Mouse (Mus musculus) left cerebral cortex, adult 9 months (tissue): ENCODE measurements at regions not wholly inside any gene's neighbourhood (a gene's known extent, or its start where the extent isn't known, plus 50 kb on each side); places are given as distances from the start of the nearest gene placed in this dataset.

Experiments
- DNase-seq, 2 experiments: peaks; one replicate each; pipeline ENCODE4 v3.0.0; 2022; ENCODE audit warnings: low spot score in 2 of 2

- peak in 1 of 2 experiments; percentile 10 for DNase-seq
These were observed 201.9 kb downstream of the Tmem38b start for GRCm38 (mm10) chr4:54027565-54028237.

GRCm38 (mm10) chr4:54045258-54046029 is 219.6 kb downstream of the Tmem38b start:
- DNase-seq, result no peak

GRCm38 (mm10) chr4:54064331-54064730 is 238.5 kb downstream of the Tmem38b start:
- peak; percentile 18 to 30 for DNase-seq

- no peak for DNase-seq
These were observed 246.1 kb downstream of the Tmem38b start for GRCm38 (mm10) chr4:54071951-54072350.

GRCm38 (mm10) chr4:54072482-54072881 is 246.6 kb downstream of the Tmem38b start:
- no peak for DNase-seq

- DNase-seq, result no peak
These were observed 247.1 kb downstream of the Tmem38b start for GRCm38 (mm10) chr4:54072932-54073331.

- peak; percentile 11 to 52 for DNase-seq
These were observed 247.6 kb downstream of the Tmem38b start for GRCm38 (mm10) chr4:54073483-54073882.

GRCm38 (mm10) chr4:54074226-54074625 is 248.4 kb downstream of the Tmem38b start:
- DNase-seq, result no peak

GRCm38 (mm10) chr4:54080526-54080925 is 254.7 kb downstream of the Tmem38b start:
- no peak for DNase-seq

GRCm38 (mm10) chr4:54081411-54081810 is 255.6 kb downstream of the Tmem38b start:
- DNase-seq, result no peak

- DNase-seq, result peak in 1 of 2 experiments; percentile 7
These were observed 258.9 kb downstream of the Tmem38b start for GRCm38 (mm10) chr4:54084747-54085146.

- DNase-seq, result no peak
These were observed 268.6 kb downstream of the Tmem38b start for GRCm38 (mm10) chr4:54094285-54094997.

GRCm38 (mm10) chr4:54095200-54095930 is 269.5 kb downstream of the Tmem38b start:
- DNase-seq, result no peak

GRCm38 (mm10) chr4:54097543-54097942 is 271.7 kb downstream of the Tmem38b start:
- no peak for DNase-seq

- no peak for DNase-seq
These were observed 274.4 kb downstream of the Tmem38b start for GRCm38 (mm10) chr4:54100282-54100681.

- no peak for DNase-seq
These were observed 281.1 kb downstream of the Tmem38b start for GRCm38 (mm10) chr4:54106976-54107375.

GRCm38 (mm10) chr4:54116310-54116709 is 290.5 kb downstream of the Tmem38b start:
- DNase-seq, result no peak

GRCm38 (mm10) chr4:54118179-54118846 is 292.5 kb downstream of the Tmem38b start:
- peak; percentile 10 to 11 for DNase-seq

GRCm38 (mm10) chr4:54128717-54129698 is 303.2 kb downstream of the Tmem38b start:
- DNase-seq, result no peak

- DNase-seq, result no peak
These were observed 330.3 kb downstream of the Tmem38b start for GRCm38 (mm10) chr4:54156146-54156545.
